Mouse (Mus musculus) liver, embryonic 11.5 days (tissue): ENCODE measurements around the gene Spsb2. TPM values are rescaled to one million over a fixed set of nuclear protein-coding genes. Genes with fewer than 3 reads are reported as not detected.
A peak's percentile ranks its signal among the peaks of the same experiment; 100 is the strongest.

Experiments used
- ATAC-seq: fragments of 200-750 bp; cut with Nextera tagmentation; replicated peaks from 2 replicates; pipeline ENCODE4 v1.8.0; 2017; ENCODE audit warnings: moderate number of reproducible peaks, mild to moderate bottlenecking, moderate TSS enrichment, moderate library complexity; ENCODE audit not compliant: low FRiP score
- DNase-seq: peaks from one replicate; pipeline ENCODE4 v3.0.0-alpha.2; 2017; ENCODE audit warnings: low spot score
- H3K27ac ChIP-seq: fragments of 300-500 bp; sonication (generic); 2 replicates; pipeline ENCODE4 v1.5.1; 2014; ENCODE audit warnings: mild to moderate bottlenecking, low read depth, low read length, control low read depth
- H3K27me3 ChIP-seq: fragments of 300-500 bp; sonication (generic); replicated peaks from 2 replicates; pipeline ENCODE4 v1.6.1; 2014; ENCODE audit warnings: low read length, mixed read lengths; ENCODE audit not compliant: control insufficient read depth, insufficient read depth
- H3K36me3 ChIP-seq: fragments of 300-500 bp; sonication (generic); 2 replicates; pipeline ENCODE4 v1.6.1; 2014; ENCODE audit warnings: mild to moderate bottlenecking, low read length, moderate library complexity, mixed read lengths; ENCODE audit not compliant: control insufficient read depth, insufficient read depth
- H3K4me1 ChIP-seq: fragments of 300-500 bp; sonication (generic); replicated peaks from 2 replicates; pipeline ENCODE4 v1.6.1; 2014; ENCODE audit warnings: low read length, mixed read lengths; ENCODE audit not compliant: control insufficient read depth, insufficient read depth
- H3K4me2 ChIP-seq: fragments of 300-500 bp; sonication (generic); 2 replicates; pipeline ENCODE4 v1.6.1; 2014; ENCODE audit warnings: mild to moderate bottlenecking, control low read depth, moderate library complexity
- H3K4me3 ChIP-seq: fragments of 300-500 bp; sonication (generic); 2 replicates; pipeline ENCODE4 v1.5.1; 2014; ENCODE audit warnings: low read depth, low read length, control low read depth
- H3K9ac ChIP-seq: fragments of 300-500 bp; sonication (generic); 2 replicates; pipeline ENCODE4 v1.6.1; 2014; ENCODE audit warnings: low read depth, low read length, control low read depth
- H3K9me3 ChIP-seq: fragments of 300-500 bp; sonication (generic); 2 replicates; pipeline ENCODE4 v1.6.1; 2016; ENCODE audit warnings: low read length, inconsistent platforms, mixed read lengths; ENCODE audit not compliant: control insufficient read depth
- WGBS: fragments of 180-500 bp; shearing (Covaris S2); extraction: QIAGEN DNeasy Blood & Tissue Kit; methylation state at CpG from one replicate; pipeline ENCODE4 v1.1.7; 2014; 5-methylcytosine and 5-hydroxymethylcytosine counted together
- polyA plus RNA-seq: library from polyadenylated mRNA; unstranded; fragments of >200 nt; fragmentation: Nextera tagmentation; extraction: Ambion mirVana; gene quantifications from 2 replicates; pipeline ENCODE4 v1.2.1, GENCODE M21; 2014

Spsb2 gene
- polyA plus RNA-seq, 1 experiment from 2014 or later: 10.4 TPM

GRCm38 (mm10) chr6:124811403-124811665 is 2.9 kb downstream of the Spsb2 start:
- Histone ChIP-seq H3K4me3 (peak overlapping the region; percentile 87; the same call in 1 of the 2 replicates), H3K4me2 (peak overlapping the region; percentile 70), H3K27me3 (no peaks in the 10 kb centered on the region), H3K27ac (peak overlapping the region; percentile 98; the same call in 1 of the 2 replicates), H3K9me3 (no peaks in the 10 kb centered on the region), H3K9ac (no peak overlapping the region; the same call in 1 of the 2 replicates), H3K4me1 (peaks cover 49% of the 10 kb centered on the region), H3K36me3 (peaks cover 22% of the 10 kb centered on the region)
- 87% methylated on average over 4 of the region's 4 CpGs for WGBS
- ATAC-seq: no peak
- no peak for DNase-seq

GRCm38 (mm10) chr6:124811701-124812560 is 3.5 kb downstream of the Spsb2 start:
- WGBS: 77% methylated on average over 24 of the region's 24 CpGs
- H3K36me3 ChIP-seq: peaks cover 25% of the 10 kb centered on the region

GRCm38 (mm10) chr6:124812848-124813247 is 4.4 kb downstream of the Spsb2 start:
- peaks cover 33% of the 10 kb centered on the region for H3K36me3 ChIP-seq
- peak overlapping the region; percentile 98 for H3K9ac ChIP-seq
- H3K27ac ChIP-seq: peak overlapping the region; percentile 98
- H3K4me2 ChIP-seq: peak overlapping the region; percentile 70
- H3K27me3 ChIP-seq: no peaks in the 10 kb centered on the region
- H3K4me1 ChIP-seq: peaks cover 42% of the 10 kb centered on the region
- H3K4me3 ChIP-seq: peak overlapping the region; percentile 87
- DNase-seq: no peak
- WGBS: 27% methylated on average over 9 of the region's 9 CpGs
- no peak for ATAC-seq
- no peaks in the 10 kb centered on the region for H3K9me3 ChIP-seq

More at GRCm38 (mm10) chr6:124811701-124812560, 3.5 kb downstream of the Spsb2 start:
- Histone ChIP-seq H3K9me3 (no peaks in the 10 kb centered on the region), H3K27me3 (no peaks in the 10 kb centered on the region), H3K9ac (peak overlapping the region; percentile 98), H3K4me2 (peak overlapping the region; percentile 70), H3K27ac (peak overlapping the region; percentile 98), H3K4me1 (peaks cover 46% of the 10 kb centered on the region), H3K4me3 (peak overlapping the region; percentile 87)
- ATAC-seq (no peak), DNase-seq (no peak)

GRCm38 (mm10) chr6:124813496-124813895 is 5.0 kb downstream of the Spsb2 start:
- Histone ChIP-seq H3K4me2 (peak overlapping the region; percentile 70), H3K4me3 (peak overlapping the region; percentile 87), H3K27me3 (no peaks in the 10 kb centered on the region), H3K9ac (peak overlapping the region; percentile 98), H3K36me3 (peaks cover 39% of the 10 kb centered on the region), H3K27ac (peak overlapping the region; percentile 98), H3K4me1 (peaks cover 38% of the 10 kb centered on the region), H3K9me3 (no peaks in the 10 kb centered on the region)
- peak; percentile 66 for ATAC-seq
- DNase-seq: peak; percentile 87
- WGBS: under 1% methylated on average over 18 of the region's 18 CpGs

- ATAC-seq: peak; percentile 86
- peak; percentile 92 for DNase-seq
- Histone ChIP-seq H3K9ac (peak within 1 kb of the TSS; percentile 98), H3K4me3 (peak within 1 kb of the TSS; percentile 87), H3K36me3 (peaks cover 43% of the 10 kb centered on the region), H3K9me3 (no peaks in the 10 kb centered on the region), H3K27ac (peak within 1 kb of the TSS; percentile 98), H3K4me1 (peaks cover 38% of the 10 kb centered on the region), H3K4me2 (peak within 1 kb of the TSS; percentile 70), H3K27me3 (no peaks in the 10 kb centered on the region)
- WGBS: under 1% methylated on average over 22 of the region's 22 CpGs
Measured at GRCm38 (mm10) chr6:124813933-124814332, 5.5 kb downstream of the Spsb2 start, which contains the start of gene Tpi1. Tpi1 (minus strand) TSS chr6:124814296.

- 29% methylated on average over 7 of the region's 8 CpGs for WGBS
- Histone ChIP-seq H3K4me2 (peak overlapping the region; percentile 70), H3K4me1 (peaks cover 37% of the 10 kb centered on the region), H3K9ac (peak overlapping the region; percentile 98), H3K4me3 (peak overlapping the region; percentile 87), H3K27me3 (no peaks in the 10 kb centered on the region), H3K9me3 (no peaks in the 10 kb centered on the region), H3K36me3 (peaks cover 48% of the 10 kb centered on the region), H3K27ac (peak overlapping the region; percentile 98)
- ATAC-seq (peak; percentile 8; the same call in 1 of the 2 replicates), DNase-seq (no peak)
Measured at GRCm38 (mm10) chr6:124814448-124814847, 6.0 kb downstream of the Spsb2 start.

GRCm38 (mm10) chr6:124814858-124815774 is 6.7 kb downstream of the Spsb2 start:
- ATAC-seq (no peak), DNase-seq (no peak)
- Histone ChIP-seq H3K27ac (peak overlapping the region; percentile 98; the same call in 1 of the 2 replicates), H3K36me3 (peaks cover 52% of the 10 kb centered on the region), H3K4me3 (peak overlapping the region; percentile 87; the same call in 1 of the 2 replicates), H3K4me1 (peaks cover 31% of the 10 kb centered on the region), H3K9me3 (no peaks in the 10 kb centered on the region), H3K4me2 (peak overlapping the region; percentile 70; the same call in 1 of the 2 replicates), H3K9ac (peak overlapping the region; percentile 98), H3K27me3 (no peaks in the 10 kb centered on the region)
- WGBS: 72% methylated on average over 9 of the region's 9 CpGs

- H3K9ac ChIP-seq: no peak overlapping the region
- no peak overlapping the region for H3K27ac ChIP-seq
- DNase-seq (no peak), ATAC-seq (no peak)
- peaks cover 56% of the 10 kb centered on the region for H3K36me3 ChIP-seq
- no peaks in the 10 kb centered on the region for H3K9me3 ChIP-seq
- WGBS: 87% methylated on average over 4 of the region's 4 CpGs
- peaks cover 22% of the 10 kb centered on the region for H3K4me1 ChIP-seq
- no peaks in the 10 kb centered on the region for H3K27me3 ChIP-seq
- H3K4me3 ChIP-seq: no peak overlapping the region
- no peak overlapping the region for H3K4me2 ChIP-seq
Measured at GRCm38 (mm10) chr6:124816611-124817010, 8.2 kb downstream of the Spsb2 start.
